Mouse (Mus musculus): ENCODE measurements at regions not wholly inside any gene's neighbourhood (a gene's known extent, or its start where the extent isn't known, plus 50 kb on each side); places are given as distances from the start of the nearest gene placed in this dataset.

GRCm38 (mm10) chr9:46830746-46831560 lies 167.6 kb upstream of the Gm4791 start:
- Histone ChIP-seq H3K27me3 (ENCODE audit: control insufficient read depth, insufficient read depth, insufficient read length) (no peaks in the 10 kb centered on the region), H3K36me3 (ENCODE audit: control insufficient read depth, insufficient read depth) (no peaks in the 10 kb centered on the region), H3ac (ENCODE audit: control insufficient read depth, insufficient read length) (no peak overlapping the region), H3K79me2 (ENCODE audit: control insufficient read depth, insufficient read depth) (no peaks in the 10 kb centered on the region), H3K4me3 (no peak overlapping the region), H3K4me2 (ENCODE audit: low read depth) (no peak overlapping the region)
- TF ChIP-seq REST (IDR thresholded peaks at IDR 0.05; ENCODE audit: insufficient read depth, insufficient read length), result no peak
- TF ChIP-seq POLR2A (IDR thresholded peaks at IDR 0.05; ENCODE audit: insufficient read length, low read depth), result no peak
- no peak for TF ChIP-seq CEBPB (IDR thresholded peaks at IDR 0.05; ENCODE audit: insufficient read depth, poor library complexity, severe bottlenecking)
- TF ChIP-seq TCF12 (IDR thresholded peaks at IDR 0.05; ENCODE audit: insufficient read depth, poor library complexity, severe bottlenecking), result no peak
- TF ChIP-seq E2F4 (IDR thresholded peaks at IDR 0.05; ENCODE audit: insufficient read depth), result no peak
- TF ChIP-seq SRF (IDR thresholded peaks at IDR 0.05; ENCODE audit: control insufficient read depth, insufficient read length, low read depth), result no peak
- no peak for TF ChIP-seq USF1 (IDR thresholded peaks at IDR 0.05; ENCODE audit: low read depth)
- no peak for TF ChIP-seq MYOG (IDR thresholded peaks at IDR 0.05; ENCODE audit: control insufficient read depth in 1 of 3, insufficient read depth in 1 of 3, insufficient read length in 2 of 3, low read depth in 2 of 3)
- no peak for TF ChIP-seq MYOD1 (IDR thresholded peaks at IDR 0.05; ENCODE audit: control insufficient read depth in 1 of 3, insufficient read length in 2 of 3, low read depth in 2 of 3)

GRCm38 (mm10) chr9:46830316-46830715 lies 168.2 kb upstream of the Gm4791 start:
- no peak for TF ChIP-seq CEBPB (IDR thresholded peaks at IDR 0.05; ENCODE audit: insufficient read depth, poor library complexity, severe bottlenecking)
- no peak for TF ChIP-seq E2F4 (IDR thresholded peaks at IDR 0.05; ENCODE audit: insufficient read depth)
- no peak for TF ChIP-seq TCF3 (IDR thresholded peaks at IDR 0.05; ENCODE audit: insufficient read length, low read depth)
- TF ChIP-seq POLR2AphosphoS2 (IDR thresholded peaks at IDR 0.05; ENCODE audit: insufficient read length, low read depth), result no peak
- TF ChIP-seq POLR2A (IDR thresholded peaks at IDR 0.05; ENCODE audit: insufficient read length, low read depth), result no peak
- TF ChIP-seq TCF12 (IDR thresholded peaks at IDR 0.05; ENCODE audit: insufficient read depth, poor library complexity, severe bottlenecking), result no peak
- no peak for TF ChIP-seq MYOG (IDR thresholded peaks at IDR 0.05; ENCODE audit: control insufficient read depth in 1 of 3, insufficient read depth in 1 of 3, insufficient read length in 2 of 3, low read depth in 2 of 3)
- no peak for TF ChIP-seq MYOD1 (IDR thresholded peaks at IDR 0.05; ENCODE audit: control insufficient read depth in 1 of 3, insufficient read length in 2 of 3, low read depth in 2 of 3)
- no peak for TF ChIP-seq REST (IDR thresholded peaks at IDR 0.05; ENCODE audit: insufficient read depth, insufficient read length)
- TF ChIP-seq USF1 (IDR thresholded peaks at IDR 0.05; ENCODE audit: low read depth), result no peak
- no peak for TF ChIP-seq SRF (IDR thresholded peaks at IDR 0.05; ENCODE audit: control insufficient read depth, insufficient read length, low read depth)
- TF ChIP-seq MAX (IDR thresholded peaks at IDR 0.05; ENCODE audit: low read depth), result no peak
- H3K79me2 ChIP-seq (ENCODE audit: control insufficient read depth, insufficient read depth), result no peaks in the 10 kb centered on the region
- no peaks in the 10 kb centered on the region for H3K27me3 ChIP-seq (ENCODE audit: control insufficient read depth, insufficient read depth, insufficient read length)
- H3K4me2 ChIP-seq (ENCODE audit: low read depth), result no peak overlapping the region
- no peak overlapping the region for H3ac ChIP-seq (ENCODE audit: control insufficient read depth, insufficient read length)
- no peaks in the 10 kb centered on the region for H3K36me3 ChIP-seq (ENCODE audit: control insufficient read depth, insufficient read depth)
- H3K4me3 ChIP-seq, result no peak overlapping the region

GRCm38 (mm10) chr9:46824703-46825102 lies 173.8 kb upstream of the Gm4791 start:
- Histone ChIP-seq H3K4me3 (no peak overlapping the region), H3K4me2 (ENCODE audit: low read depth) (no peak overlapping the region), H3K27me3 (ENCODE audit: control insufficient read depth, insufficient read depth, insufficient read length) (no peaks in the 10 kb centered on the region), H3K79me2 (ENCODE audit: control insufficient read depth, insufficient read depth) (no peaks in the 10 kb centered on the region), H3ac (ENCODE audit: control insufficient read depth, insufficient read length) (no peak overlapping the region), H3K36me3 (ENCODE audit: control insufficient read depth, insufficient read depth) (no peaks in the 10 kb centered on the region)
- TF ChIP-seq TCF12 (IDR thresholded peaks at IDR 0.05; ENCODE audit: insufficient read depth, poor library complexity, severe bottlenecking), result no peak
- no peak for TF ChIP-seq CEBPB (IDR thresholded peaks at IDR 0.05; ENCODE audit: insufficient read depth, poor library complexity, severe bottlenecking)
- no peak for TF ChIP-seq REST (IDR thresholded peaks at IDR 0.05; ENCODE audit: insufficient read depth, insufficient read length)
- no peak for TF ChIP-seq POLR2AphosphoS2 (IDR thresholded peaks at IDR 0.05; ENCODE audit: insufficient read length, low read depth)
- TF ChIP-seq USF1 (IDR thresholded peaks at IDR 0.05; ENCODE audit: low read depth), result no peak
- no peak for TF ChIP-seq SRF (IDR thresholded peaks at IDR 0.05; ENCODE audit: control insufficient read depth, insufficient read length, low read depth)
- TF ChIP-seq MYOG (IDR thresholded peaks at IDR 0.05; ENCODE audit: control insufficient read depth in 1 of 3, insufficient read depth in 1 of 3, insufficient read length in 2 of 3, low read depth in 2 of 3), result no peak
- TF ChIP-seq MYOD1 (IDR thresholded peaks at IDR 0.05; ENCODE audit: control insufficient read depth in 1 of 3, insufficient read length in 2 of 3, low read depth in 2 of 3), result no peak
- TF ChIP-seq E2F4 (IDR thresholded peaks at IDR 0.05; ENCODE audit: insufficient read depth), result no peak
- TF ChIP-seq TCF3 (IDR thresholded peaks at IDR 0.05; ENCODE audit: insufficient read length, low read depth), result no peak
- no peak for TF ChIP-seq MAX (IDR thresholded peaks at IDR 0.05; ENCODE audit: low read depth)
- TF ChIP-seq POLR2A (IDR thresholded peaks at IDR 0.05; ENCODE audit: insufficient read length, low read depth), result no peak

- Histone ChIP-seq H3K4me2 (ENCODE audit: low read depth) (no peak overlapping the region), H3K36me3 (ENCODE audit: control insufficient read depth, insufficient read depth) (no peaks in the 10 kb centered on the region), H3K27me3 (ENCODE audit: control insufficient read depth, insufficient read depth, insufficient read length) (no peaks in the 10 kb centered on the region), H3K4me3 (no peak overlapping the region), H3ac (ENCODE audit: control insufficient read depth, insufficient read length) (no peak overlapping the region), H3K79me2 (ENCODE audit: control insufficient read depth, insufficient read depth) (no peaks in the 10 kb centered on the region)
- TF ChIP-seq POLR2A (IDR thresholded peaks at IDR 0.05; ENCODE audit: insufficient read length, low read depth) (no peak), CEBPB (IDR thresholded peaks at IDR 0.05; ENCODE audit: insufficient read depth, poor library complexity, severe bottlenecking) (no peak), REST (IDR thresholded peaks at IDR 0.05; ENCODE audit: insufficient read depth, insufficient read length) (no peak), SRF (IDR thresholded peaks at IDR 0.05; ENCODE audit: control insufficient read depth, insufficient read length, low read depth) (no peak), POLR2AphosphoS2 (IDR thresholded peaks at IDR 0.05; ENCODE audit: insufficient read length, low read depth) (no peak), USF1 (IDR thresholded peaks at IDR 0.05; ENCODE audit: low read depth) (no peak), E2F4 (IDR thresholded peaks at IDR 0.05; ENCODE audit: insufficient read depth) (no peak)
Observed at GRCm38 (mm10) chr9:46819808-46820207, 178.7 kb upstream of the Gm4791 start.
